Mouse (Mus musculus): ENCODE data around the gene Rras.

Rras gene

DNA sequence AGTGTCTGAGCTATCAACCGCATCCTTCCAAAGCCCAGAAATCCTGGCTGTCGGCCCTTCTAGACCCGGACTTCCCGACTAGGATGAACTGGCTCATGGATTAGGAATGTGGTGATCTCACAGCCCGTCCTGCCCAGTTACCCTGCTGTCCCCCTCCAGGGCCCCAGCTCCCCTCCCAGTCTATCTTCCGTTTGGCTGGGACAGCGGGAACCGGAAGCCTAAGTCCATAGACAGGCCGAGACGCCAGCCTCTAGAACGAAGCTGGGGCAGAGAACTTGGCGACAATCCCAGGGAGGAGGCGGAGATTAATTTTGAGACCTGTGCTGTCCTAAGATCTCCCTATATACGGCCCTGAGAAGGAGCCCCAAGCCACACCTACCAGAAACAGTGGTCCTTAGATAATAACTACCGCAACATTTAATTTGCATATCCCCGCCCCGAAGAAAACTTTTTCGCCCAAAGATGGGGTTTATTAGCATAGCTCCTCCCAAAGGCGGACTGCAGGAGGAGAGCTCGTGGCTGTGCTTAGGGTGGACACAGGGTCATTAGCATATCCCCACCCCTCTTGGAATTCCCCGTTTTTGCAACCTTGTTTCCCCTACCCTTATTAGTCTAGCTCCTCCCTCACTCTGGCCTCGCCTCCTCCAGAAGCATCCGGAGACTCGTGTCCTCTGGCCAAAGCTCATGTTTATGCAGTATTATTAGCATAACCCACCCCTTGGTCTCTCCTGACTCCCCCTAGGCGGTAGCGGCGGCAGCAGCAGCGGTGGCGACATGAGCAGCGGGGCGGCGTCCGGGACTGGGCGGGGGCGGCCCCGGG, at the start of gene Rras:
Rras (plus strand) TSS at position 720 of the 820 bp plus-strand sequence.
- peak; percentile 97 for DNase-seq (ENCODE audit: low spot score)

DNA sequence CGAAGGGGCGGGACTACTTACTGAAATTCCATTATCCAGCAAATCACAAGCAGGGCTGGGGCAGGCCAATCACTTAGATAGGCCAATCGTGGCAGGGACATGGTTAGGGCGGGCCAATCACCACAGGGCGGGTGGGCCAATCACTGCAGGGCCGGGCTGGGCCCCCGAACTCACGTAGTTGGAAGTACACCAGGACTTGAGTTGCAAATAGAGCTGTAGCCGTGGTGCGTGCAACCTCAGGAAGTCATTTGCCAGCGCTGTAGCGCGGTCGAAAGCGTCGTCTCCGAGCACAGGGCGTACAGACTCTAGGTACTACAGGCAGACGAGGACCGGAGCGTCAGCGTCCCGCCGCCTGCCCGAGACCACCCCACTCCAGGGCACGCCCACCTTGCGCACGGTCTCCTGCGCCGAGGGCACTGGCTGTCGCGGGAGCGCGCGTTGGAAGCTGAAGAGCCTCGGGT, 47.5 kb upstream of the Rras start:
- no peak for DNase-seq (ENCODE audit: low spot score)

GRCm38 (mm10) chr7:44971142-44971541, 46.6 kb upstream of the Rras start:
- no peak for DNase-seq (ENCODE audit: low spot score)

DNA sequence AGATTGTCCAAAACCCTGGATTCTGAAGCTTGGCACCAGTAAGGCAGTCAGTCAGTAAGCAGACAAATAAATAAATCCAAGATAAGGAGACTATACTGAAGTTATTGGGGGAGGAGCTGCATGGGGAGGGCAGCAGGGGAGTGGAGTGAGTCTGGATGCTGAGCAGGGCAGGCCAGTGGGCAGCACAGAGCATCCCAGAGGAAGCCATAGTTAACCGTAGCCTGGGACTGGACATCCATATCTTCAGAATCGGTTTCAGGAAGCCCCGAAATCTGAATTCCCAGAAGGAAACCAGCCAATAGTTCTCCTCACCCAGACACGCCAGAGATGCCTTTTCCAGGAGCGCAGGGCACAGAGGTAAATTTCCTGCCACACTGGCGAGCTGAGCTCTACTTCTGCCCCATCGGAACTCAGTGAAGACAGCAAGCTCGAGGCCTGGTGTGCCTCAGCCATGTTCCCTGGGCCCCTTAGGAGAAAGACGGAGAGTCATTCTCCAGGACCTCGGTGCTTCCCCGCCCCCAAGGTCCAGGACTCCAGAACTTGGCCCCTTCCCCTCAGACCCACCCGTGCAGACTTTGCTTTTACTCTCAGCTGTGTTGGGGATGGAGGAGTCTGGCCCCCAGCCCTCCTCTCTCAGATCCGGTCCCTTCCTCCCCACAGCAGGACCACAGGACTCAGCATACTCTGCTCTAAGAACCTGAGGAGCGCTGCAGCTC, 44.2 kb upstream of the Rras start:
- peak; percentile 28 for DNase-seq (ENCODE audit: low spot score)

DNA sequence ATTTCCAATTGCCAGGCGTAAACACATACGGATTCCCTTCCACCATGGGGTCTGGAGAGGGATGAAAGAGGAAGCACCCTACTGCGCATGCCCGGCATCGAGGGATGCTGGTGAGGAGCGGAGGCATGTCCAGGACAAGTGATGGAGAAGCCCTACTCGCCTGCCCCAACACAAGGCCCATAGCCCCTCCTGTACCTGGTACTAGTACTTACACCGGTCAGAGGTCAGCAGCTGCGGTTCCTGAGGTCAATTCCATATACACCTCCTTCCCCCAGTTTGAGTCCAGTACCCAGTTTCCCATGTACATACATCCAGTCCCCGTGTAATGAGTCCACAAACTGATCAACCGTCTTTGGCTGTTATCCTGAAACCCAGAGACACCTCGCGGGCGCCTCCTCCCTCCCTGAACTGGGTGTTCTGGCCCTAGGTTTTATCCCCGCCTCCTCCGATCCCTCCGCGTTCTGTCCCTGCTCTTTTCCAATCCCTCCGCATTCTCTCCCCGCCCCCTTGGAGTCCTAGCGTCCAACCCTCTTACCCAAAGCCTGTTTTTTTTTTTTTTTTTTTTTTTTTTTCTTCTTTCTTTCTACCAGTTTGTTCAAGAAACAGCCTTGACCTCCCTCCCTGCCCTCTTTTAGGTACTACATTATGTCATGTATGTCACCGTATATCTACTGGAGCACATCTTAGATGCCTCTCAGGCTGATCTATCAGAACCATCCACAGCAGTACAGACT, 43.2 kb upstream of the Rras start, which contains the start of gene Cpt1c:
Cpt1c (minus strand) TSS at position 469 of the 734 bp plus-strand sequence.
- peak; percentile 93 for DNase-seq (ENCODE audit: low spot score)

- no peak for DNase-seq (ENCODE audit: low spot score)
Observed at GRCm38 (mm10) chr7:44975117-44975419, 42.7 kb upstream of the Rras start.

- no peak for DNase-seq (ENCODE audit: low spot score)
Observed at GRCm38 (mm10) chr7:44978300-44978699, 39.5 kb upstream of the Rras start.

DNA sequence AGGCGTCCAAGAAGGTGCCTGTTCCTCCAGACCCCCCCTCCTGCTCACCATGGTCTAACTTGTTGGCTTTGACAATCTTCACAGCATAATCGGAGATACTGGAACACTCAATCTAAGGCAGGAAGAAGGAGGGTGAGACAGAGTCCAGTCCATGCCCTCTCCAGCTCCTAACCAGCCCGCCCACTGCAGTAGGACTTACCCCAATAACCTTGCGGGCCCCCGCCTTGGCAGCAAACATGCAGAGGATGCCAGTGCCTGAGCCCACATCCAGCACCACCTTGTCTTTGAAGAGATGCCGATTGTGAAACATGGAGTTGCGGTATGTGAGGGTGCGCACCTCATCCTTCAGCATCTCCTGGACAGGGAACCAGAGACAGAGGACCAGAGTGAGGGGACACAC, 36.2 kb upstream of the Rras start:
- DNase-seq (ENCODE audit: low spot score), result no peak

DNA sequence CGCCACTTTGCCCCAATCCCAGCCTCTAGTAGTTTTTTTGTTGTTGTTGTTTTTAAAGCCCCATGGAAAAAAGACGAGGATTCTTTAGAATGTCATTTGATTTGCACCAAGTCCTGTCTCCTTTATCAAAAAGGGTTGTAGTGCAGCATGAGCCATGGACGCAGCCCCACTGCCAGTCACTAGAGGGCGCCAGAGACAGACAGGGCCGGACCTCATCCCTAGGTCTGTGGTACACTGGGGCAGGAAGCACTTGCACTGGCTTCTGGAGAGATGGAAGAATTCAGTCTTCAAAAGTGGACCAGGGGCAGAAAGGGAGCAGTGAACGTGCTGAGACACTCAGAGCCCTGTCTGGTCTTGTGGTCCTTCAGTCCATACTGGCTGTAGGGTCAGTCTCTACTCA, 34.7 kb upstream of the Rras start:
- DNase-seq (ENCODE audit: low spot score), result peak; percentile 83

DNA sequence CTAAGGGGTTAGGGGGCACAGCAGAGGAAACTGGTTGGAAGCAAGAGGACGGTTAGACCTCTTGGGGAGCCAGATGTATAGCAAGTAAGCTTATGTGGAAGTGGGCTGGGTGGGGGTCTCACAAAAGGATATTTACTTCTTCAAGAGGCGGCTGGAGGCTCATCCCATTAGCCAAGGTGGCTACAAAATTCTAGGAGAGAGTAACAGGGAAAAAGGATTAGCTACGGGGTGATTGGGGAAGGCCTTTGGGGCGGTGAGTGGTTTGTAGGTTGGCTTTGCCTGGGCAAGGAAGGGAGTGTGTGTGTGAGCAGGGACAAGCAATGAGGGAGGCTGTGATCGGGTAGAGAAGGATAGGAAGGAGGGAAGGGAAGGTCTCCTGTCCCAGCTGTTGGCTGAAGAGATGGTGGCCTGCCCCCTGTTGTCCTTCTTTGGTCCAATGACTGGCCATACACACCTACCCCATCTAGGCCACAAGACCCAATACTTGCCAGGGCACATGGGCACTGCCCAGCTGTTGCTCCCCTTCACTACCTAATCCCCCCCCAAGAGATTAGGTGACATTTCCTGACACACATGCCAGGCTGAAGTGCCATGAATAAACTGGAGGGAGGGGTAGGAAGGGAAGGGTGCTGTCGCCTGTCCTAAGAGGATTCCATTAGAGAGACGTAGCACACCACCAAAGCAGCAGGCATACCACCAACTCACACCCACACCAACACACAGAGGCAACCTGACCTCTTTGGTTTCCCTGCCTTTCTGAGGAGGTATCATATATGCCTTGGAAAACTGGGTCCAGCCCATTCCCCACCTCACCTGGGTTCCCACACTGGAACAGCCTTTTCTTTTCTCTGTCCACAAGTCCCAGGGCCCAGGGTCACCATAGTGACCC, 33.6 kb upstream of the Rras start:
- no peak for DNase-seq (ENCODE audit: low spot score)

DNA sequence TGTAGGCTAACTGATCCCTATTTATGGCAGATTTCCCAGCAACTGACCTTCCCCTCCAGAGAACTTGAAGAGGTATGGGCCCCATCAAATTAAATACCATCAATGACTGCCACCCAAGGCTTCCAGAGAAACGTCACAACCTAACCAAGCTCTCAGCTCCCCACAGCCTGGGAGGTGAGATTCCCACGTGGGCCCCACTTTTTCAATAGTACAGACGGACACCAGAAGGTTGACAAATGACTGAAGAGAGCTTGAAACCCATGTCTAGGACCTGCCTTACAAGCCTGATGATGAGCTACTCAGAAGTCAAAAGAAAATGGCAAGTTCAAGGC, 33.0 kb upstream of the Rras start:
- no peak for DNase-seq (ENCODE audit: low spot score)

DNA sequence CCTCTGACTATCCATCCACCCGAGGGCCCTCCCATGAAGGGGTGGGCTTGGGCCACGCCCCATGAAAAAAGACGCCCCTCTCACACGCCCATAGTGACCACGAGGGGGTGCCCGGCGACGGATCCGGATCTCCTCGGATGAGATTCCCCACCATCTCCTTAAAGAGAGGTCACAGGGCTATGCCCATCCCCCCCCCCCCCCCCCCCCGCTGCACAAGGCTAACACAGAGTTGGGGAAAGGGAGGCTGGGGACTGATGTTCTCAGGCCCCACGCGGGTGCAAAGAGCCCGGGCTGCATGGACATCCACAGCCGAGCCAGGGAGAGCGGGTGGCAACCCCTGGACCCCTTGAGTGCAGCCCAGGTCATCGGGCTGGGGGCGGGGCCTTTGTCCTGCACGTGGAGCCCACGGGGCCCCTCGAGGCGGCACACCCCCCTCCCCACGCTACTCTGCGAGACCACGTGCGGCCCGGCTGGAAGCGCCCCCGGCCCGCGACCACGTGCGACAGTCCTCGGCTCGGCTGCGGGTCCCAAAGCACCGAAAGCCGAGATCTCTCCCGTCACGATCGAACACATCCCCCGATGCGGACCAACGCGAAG, 32.1 kb upstream of the Rras start:
- peak; percentile 78 for DNase-seq (ENCODE audit: low spot score)

GRCm38 (mm10) chr7:44986192-44986878, 31.4 kb upstream of the Rras start, which contains the start of gene Prmt1:
Gene Prmt1 (minus strand): TSS chr7:44986568.
- DNase-seq (ENCODE audit: low spot score), result peak; percentile 98

- DNase-seq (ENCODE audit: low spot score), result no peak
Observed at GRCm38 (mm10) chr7:44986879-44987718, 30.7 kb upstream of the Rras start.

DNA sequence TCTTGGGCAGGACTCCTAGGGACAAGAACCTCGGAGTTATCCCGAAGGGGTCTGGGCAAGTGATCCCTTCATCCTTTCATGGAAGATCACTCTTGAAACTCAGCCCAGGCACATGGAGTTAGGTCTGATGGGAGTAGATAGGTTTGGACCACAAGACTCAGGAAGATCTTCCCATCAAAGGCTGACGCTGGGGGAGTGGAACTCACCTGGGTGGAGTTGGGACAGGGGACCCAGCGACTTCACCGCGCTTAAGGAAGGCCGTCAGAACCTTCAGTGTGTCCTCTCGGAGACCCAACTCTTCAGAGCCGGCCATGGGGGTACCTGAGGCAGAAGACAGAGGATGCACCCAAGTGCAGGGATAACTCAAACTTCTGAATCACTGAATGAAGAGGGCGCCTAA, 21.1 kb upstream of the Rras start:
- DNase-seq (ENCODE audit: low spot score), result no peak

DNA sequence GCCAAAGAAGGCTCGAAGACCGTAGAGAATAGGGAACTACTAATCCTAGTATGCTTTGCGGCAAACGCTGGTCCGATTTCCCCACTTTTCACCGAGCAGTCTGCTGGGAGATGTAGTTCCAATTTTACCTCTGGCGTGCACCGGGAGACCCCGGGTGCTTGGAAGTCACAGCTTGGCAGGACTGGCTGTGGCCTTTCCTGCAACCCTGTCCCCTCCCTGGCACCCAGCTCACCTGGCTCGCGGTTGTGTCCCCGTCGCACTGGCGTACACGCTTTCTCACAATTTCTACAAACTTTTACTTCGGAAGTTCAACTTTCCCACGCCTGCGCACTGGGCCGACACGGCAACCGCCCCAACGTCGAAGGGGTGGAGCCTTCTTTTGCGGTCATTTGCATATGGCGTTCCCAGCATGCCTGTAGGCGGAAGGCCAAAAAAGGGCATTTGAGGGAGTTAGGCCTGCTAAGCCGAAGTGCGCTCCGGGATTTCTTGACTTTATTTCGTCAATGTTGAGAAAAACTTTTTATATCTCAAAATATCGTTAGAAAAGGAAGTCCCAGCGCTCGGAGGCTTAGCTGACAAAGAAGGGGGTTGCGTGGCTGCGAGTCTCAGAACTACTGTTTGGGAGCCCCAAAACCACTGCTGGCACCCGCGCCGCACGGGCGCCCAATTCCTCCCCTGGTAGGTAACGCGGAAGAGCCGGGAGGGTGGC, 20.4 kb upstream of the Rras start, which contains the start of gene Irf3:
Irf3 (plus strand) TSS at position 418 of the 709 bp plus-strand sequence.
- peak; percentile 96 for DNase-seq (ENCODE audit: low spot score)

DNA sequence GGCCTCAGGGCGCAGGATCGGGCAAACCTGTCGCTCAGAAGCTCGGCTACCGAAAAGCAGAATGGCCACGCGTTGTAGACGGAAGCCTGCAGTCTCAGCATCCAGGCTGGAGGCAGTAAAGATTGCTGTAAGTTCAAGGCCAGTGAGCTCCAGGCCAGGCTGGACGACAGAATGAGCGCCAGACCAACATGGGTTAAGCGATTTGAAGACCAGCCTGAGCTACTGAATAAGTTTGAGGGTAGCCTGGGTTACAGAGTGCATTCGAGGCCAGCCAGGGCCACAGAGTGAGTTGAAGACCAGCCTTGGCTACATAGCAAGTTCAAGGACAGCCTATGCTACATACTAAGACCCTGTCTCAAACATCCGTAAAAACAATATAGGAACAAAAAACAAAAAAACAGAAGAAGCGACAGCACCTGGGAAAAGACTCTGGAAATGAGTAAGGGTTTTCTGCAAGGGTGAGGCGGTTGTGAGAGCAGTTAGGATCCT, 19.8 kb upstream of the Rras start:
- DNase-seq (ENCODE audit: low spot score), result no peak

DNA sequence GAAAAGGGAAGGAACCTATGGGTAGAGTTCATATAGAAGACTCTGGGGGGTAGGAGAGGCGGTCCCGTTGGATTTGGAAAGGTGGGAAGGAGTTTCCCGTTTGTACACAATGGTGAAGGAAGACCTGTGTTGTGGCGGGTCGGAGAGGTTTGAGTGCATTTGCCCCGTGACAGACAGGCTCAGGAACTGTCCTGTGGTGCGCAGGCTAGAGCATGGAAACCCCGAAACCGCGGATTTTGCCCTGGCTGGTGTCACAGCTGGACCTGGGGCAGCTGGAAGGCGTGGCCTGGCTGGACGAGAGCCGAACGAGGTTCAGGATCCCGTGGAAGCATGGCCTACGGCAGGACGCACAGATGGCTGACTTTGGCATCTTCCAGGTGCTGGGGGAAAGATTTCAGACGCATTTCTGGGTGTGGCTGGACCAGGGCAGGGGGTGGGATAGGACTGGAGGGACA, 19.2 kb upstream of the Rras start, which contains the start of gene Bcl2l12:
Bcl2l12 (minus strand) TSS at position 212 of the 455 bp plus-strand sequence.
- peak; percentile 73 for DNase-seq (ENCODE audit: low spot score)

DNA sequence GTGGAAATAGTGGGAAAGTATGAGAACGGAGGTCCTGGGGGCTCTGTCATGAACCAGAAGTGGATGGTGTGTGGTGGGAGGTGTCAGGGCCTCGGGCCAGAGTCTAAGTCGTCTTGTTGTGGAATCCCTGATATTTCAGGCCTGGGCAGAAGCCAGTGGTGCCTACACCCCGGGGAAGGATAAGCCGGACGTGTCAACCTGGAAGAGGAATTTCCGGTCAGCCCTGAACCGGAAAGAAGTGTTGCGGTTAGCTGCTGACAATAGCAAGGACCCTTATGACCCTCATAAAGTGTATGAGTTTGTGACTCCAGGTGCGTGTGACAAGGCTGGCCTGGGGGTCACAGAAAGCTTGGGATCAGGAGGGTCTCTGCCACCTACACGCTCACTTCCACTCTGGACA, 18.0 kb upstream of the Rras start:
- DNase-seq (ENCODE audit: low spot score), result no peak
